Mouse (Mus musculus): ENCODE results near the gene Tldc2.

Tldc2 gene

GRCm38 (mm10) chr2:157127370-157127769 lies 40.5 kb downstream of the Tldc2 start:
- DNase-seq (ENCODE audit: low read depth, low spot score): no peak

- DNase-seq (ENCODE audit: low read depth, low spot score): no peak
These were observed 41.2 kb downstream of the Tldc2 start for GRCm38 (mm10) chr2:157128072-157128471.

DNA sequence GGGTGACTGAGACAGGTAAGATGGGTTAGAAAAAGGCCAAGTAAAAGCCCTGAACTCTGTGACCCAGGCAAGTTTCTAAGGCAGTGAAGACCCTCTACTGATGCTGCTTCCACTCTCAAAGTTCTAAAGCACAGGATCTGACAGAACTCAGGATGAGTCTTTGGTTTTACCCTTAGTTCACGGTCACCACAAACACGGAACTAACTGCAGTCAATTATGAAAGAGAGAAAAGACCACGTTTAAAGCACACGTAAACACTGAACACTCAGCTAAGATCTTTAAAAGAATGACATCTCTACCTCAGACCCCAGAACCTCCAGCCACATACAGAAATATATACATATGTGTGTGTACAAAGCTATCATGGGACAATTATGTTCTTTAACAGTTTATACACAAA lies 42.2 kb downstream of the Tldc2 start:
- no peak for DNase-seq (ENCODE audit: low read depth, low spot score)

DNA sequence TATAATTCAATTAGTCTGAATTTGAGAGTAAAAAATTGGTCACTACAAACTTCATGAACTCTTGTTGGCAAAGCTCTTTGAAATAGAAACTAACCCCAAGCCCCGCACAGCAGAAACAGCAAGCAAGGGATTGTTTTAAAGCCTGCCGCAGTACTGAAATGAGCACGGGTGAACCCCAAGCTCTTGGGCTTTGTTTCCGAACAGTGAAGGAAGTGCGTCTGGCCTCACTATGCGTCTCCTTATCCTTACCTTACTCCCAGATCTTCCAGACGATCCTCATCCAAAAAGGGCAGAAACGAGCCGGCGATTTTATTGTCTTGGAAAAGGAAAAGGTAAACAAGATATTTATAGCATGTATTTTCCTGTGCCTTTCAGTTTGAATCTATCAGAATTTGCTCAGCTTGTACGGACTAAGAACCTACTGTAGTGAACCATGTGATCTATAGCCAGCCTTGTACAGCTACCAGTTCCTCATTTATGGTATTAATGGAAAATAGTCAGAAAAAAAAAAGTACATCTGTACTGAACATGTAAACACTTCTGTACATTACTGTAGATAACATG lies 42.8 kb downstream of the Tldc2 start:
- no peak for DNase-seq (ENCODE audit: low read depth, low spot score)

DNA sequence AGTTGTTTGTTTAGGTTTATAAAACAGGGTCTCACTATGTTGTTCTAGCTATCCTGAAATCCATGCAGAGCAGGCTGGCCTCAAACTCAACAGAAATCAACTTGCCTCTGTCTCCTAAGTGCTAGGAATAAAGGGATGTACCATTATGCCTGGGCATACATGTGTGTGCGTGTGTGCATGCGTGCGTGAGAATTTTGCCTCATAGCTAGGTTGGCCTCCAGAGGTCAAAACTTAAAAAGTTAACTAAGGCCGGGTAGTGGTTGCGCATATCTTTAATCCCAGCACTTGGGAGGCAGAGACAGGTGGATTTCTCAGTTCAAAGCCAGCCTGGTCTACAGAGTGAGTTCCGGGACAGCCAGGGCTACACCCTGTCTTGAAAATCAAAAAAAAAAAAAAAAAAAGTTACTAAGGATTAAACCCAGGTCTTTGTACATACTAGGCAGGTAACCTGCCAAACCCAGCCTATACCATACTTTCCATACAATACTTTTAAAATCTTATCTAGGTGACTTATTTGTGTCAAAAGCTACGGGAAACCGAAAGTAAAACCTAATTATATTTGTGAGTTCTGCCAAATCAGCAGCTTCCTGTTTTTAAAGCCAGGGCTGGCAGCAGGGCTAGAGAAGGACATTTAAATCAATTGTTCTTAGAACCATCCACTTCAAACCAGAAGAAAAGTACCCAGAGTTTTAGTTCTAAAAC lies 44.1 kb downstream of the Tldc2 start:
- DNase-seq (ENCODE audit: low read depth, low spot score): no peak

- DNase-seq (ENCODE audit: low read depth, low spot score): no peak
These were observed 45.2 kb downstream of the Tldc2 start for GRCm38 (mm10) chr2:157132086-157132485.

GRCm38 (mm10) chr2:157132686-157133540 lies 46.1 kb downstream of the Tldc2 start:
- DNase-seq (ENCODE audit: low read depth, low spot score): no peak

DNA sequence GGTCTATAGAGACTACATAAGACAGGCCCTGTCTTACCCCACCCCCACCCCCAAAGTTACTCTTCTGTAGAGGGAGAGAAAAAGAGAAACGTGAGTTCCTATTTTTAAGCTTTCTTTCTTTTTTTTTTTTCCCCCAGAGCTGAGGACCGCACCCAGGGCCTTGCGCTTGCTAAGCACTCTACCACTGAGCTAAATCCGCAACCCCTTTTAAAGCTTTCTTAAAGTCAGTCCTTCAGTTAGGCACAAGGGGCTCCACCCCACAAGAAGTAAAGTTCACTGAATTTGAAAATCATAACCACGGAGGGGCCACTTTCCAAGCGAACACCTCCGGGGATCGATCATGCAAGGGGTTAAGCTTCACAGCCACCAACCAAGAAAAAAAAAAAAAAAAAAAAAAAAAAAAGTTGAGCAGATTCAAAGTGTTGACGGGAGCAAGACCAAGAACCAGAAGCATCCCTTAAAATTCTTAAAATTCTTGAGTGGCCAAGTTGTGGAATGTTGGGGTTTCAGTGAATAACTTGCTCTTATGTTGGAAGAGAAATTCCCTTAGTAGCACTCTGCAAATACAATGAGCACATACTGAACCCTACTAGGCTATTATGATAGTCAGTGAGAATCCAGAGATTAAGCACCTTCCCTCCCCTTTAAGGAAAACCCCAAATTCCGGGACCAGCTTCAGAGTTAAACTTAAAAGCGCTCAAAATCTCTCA lies 47.1 kb downstream of the Tldc2 start:
- no peak for DNase-seq (ENCODE audit: low read depth, low spot score)

DNA sequence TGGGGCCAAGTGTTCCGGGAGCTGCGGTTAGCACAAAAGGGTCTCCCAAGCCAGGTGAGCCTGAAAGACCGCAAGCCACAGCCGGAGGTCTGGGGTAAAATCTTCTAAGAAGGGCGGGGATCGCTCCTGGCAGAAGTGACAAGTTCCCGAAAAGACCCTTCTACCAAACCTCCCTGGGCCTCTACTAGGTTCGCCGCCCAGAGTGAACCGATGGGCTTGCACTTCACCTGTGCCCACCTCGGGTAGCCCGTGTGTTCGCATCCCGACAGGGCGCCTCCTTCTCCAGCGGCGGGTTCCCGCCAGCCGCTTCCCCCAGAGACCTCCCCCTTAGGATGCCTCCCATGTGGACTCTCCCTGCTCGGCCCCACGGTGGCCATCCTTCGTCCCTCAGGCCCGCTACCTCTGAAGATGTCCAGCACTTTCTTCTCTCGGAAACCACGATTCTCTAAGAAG lies 47.6 kb downstream of the Tldc2 start:
- DNase-seq (ENCODE audit: low read depth, low spot score): no peak

DNA sequence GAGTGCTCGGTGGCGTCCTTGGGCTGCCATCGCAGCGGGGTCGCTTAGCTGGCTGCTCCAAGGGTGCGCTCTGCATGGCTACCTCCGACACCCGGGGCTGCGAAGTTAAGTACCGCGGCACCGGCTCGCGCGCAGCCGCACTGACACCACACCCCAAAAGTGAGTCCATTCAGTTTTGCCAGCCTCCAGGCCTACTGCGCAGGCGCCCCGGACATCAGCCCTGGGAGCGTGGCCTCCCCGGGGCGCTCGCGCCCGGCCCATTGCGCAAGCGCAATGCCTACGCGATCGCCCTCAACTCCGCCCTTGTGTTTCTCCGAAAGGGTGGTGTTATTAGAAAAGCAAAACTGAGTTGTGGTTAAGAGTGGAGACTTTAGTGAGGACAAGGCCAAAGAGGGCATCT lies 48.2 kb downstream of the Tldc2 start, which contains the start of gene Samhd1:
Gene Samhd1, minus strand, starts transcription at position 252 of the 400 bp plus-strand sequence.
- DNase-seq (ENCODE audit: low read depth, low spot score): peak; percentile 90

DNA sequence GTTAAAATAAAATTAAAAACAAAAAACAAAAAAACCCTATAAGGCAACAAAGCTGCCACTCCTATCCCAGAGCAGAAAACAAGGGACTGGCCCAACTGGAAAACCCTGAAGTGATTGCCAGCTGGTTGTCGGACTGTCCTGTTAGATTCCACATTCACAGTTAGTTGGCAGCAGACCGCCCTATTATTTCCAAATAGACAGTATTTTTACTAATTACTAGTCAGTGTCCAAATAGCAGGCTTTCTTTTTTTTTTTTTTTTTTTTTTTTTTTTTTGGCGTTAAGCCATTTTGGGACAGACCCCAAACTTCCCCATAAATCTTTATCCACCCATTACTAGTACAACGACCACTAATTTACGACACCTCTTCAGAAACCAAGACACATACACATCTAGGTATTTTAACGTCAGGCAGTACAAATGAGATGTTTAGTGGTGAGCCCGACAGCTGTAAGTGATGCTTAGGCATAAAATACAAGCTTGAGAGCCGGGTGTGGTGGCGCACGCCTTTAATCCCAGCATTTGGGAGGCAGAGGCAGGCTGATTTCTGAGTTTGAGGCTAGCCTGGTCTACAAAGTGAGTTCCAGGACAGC lies 48.8 kb downstream of the Tldc2 start:
- no peak for DNase-seq (ENCODE audit: low read depth, low spot score)

DNA sequence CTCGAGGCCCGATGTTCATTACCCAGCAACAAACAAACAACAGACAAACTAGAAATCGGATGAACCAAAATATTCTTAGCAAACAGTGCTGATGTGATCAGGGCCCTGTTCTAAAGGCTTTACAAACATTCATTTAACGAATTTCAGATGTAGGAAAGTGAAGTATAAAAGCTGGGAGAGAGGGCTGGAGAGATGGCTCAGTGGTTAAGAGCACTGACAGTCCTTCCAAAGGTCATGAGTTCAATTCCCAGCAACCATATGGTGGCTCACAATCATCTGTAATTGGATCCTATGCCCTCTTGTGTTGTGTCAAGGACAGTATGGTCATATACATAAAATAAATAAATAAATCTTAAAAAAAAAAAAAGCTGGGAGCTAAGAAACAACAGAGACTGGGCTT lies 49.3 kb downstream of the Tldc2 start:
- no peak for DNase-seq (ENCODE audit: low read depth, low spot score)

- no peak for DNase-seq (ENCODE audit: low read depth, low spot score)
These were observed 49.8 kb downstream of the Tldc2 start for GRCm38 (mm10) chr2:157136646-157137045.

DNA sequence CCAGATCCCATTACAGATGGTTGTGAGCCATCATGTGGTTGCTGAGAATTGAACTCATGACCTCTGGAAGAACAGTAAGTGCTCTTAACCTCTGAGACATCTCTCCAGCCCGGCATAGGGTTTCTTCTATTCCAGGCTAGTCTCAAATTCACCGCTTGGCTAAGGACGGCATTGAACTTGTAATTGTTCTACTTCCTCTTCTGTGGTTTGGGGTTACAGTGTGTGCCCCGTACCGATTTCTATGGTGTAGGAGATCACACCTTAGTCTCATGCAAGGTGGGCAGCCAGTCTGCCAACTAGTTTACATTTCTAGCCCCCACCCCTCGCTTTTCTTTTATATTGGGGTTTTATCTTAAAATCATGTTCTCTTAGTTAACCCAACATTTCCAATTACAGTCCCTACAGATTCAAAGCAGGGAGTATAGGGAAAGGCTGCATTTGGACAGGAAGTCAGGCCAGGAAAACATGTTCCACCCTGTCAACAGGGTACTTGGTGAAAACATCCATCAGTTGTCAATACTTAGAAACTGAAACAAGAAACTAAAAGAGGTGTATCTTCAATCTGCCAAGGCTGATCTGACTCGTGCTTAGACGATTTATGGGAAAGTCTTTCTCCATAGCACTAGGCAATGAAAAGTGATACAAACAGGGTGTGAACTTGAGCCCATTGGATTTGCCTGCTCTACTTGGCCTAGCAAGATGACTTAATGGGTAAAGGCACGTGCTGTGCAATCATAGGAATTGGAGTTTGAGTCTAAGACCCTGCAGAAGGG lies 51.3 kb downstream of the Tldc2 start:
- DNase-seq (ENCODE audit: low read depth, low spot score): no peak

DNA sequence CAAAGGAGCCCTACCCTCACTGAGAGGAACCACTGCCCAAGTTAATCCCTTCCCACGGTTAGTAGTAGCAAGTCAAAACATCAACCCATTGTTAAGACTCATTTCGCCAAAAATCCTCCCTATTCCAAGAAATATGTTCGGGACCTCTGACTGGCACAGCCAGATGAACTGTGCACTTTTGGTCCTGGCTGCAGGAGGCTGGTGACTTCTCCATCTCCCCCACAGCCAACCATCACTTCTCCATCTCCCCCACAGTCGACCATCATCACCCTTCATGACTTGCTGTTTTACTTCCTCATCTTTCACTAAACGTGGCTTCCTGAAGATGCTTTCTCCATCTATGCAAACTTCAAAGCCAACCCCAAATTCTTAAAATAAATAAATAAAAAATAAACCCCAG lies 52.0 kb downstream of the Tldc2 start:
- DNase-seq (ENCODE audit: low read depth, low spot score): no peak

DNA sequence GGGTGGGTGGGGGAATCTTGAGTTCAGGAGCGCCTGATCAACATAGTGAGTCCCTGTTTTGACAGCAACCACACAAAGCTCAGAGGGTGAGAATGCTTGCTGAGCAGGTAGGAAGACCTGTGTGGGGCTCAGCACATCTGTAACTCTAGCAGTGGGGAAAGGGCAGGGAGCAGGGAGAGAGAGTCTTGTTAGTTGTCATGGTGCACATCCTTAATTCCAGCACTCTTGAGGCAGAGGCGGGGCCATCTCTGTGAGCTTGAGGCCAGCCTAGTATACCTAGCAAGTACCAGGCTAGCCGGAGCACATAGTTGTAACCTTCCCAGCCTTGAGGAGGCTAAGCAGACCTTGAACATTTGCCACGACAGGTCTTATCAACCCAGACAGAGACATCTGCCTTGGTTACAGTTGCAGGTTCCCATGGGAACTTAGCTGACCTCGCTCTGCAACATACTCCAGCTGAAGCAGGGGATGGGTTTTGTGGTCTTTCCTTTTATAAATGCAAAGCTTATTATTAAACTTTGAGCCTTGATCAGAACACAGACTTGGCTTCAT lies 52.5 kb downstream of the Tldc2 start:
- no peak for DNase-seq (ENCODE audit: low read depth, low spot score)

DNA sequence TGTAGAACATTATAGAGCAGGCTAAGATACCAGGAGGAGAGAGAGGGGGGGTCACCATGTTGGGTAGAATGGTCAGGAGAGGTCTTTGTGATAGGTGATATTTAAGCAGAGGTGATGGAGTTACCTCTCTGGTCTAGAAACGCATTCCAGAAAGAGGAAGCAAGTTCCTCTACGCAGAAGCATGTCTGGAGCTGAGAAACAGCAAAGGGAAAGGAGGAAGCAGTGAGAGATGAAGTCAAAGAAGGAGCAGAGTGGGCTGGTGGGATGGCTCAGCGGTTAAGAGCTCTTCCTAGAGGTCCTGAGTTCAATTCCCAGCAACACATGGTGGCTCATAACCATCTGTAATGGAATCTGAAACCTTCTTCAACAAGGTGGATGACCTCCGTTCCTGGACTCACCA lies 55.1 kb downstream of the Tldc2 start:
- no peak for DNase-seq (ENCODE audit: low read depth, low spot score)

GRCm38 (mm10) chr2:157144132-157144531 lies 57.3 kb downstream of the Tldc2 start:
- DNase-seq (ENCODE audit: low read depth, low spot score): no peak

DNA sequence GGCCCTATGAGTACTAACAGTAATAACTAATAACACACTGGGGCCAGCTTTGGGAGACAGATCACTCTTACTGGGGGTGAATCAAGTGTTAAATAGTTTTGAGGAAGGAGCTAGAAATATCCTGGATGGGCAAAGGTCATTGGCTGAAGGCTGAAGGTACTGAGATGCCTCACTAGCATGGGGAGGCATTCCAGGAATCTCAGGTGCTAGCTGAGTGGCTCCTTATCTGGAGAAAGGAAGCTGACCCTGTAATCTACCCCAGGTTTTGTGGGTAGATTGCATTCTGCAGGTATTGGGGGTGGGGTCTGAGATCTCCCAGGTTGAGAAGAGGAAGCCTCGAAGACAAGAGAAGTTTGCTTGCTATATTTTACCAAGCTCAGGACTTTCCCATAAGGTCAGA lies 58.3 kb downstream of the Tldc2 start:
- DNase-seq (ENCODE audit: low read depth, low spot score): no peak
